Mouse (Mus musculus): ENCODE results near the gene Sft2d1. TPM values are rescaled to one million over a fixed set of nuclear protein-coding genes. Genes with fewer than 3 reads are reported as not detected.

The Sft2d1 gene
- polyA plus RNA-seq, 1 experiment from 2014 or later = 63.5 TPM

DNA sequence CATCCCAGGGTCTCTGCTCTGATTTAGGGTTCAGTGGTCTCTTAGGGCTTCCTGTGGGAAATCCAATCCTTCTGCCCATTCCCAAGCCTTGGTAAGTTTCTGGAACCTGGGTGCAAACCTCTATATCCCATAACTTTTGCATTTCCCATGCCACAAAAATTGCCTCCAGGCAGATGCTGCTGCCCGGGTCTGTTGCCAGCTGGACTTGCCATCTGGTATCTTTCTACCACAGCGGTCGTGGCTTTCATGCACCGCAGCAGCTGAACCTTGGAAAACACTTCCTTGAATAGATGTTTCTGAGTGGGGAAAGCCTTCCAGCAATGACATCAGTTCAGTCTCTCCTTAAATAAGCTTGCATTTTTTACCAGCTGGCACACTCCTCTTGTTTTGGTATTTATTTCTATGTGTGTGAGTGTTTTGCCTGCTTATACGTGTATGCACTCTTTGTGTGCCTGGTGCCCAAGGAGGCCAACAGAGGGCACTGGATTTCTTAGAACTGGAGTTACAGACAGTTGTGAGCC lies 36.9 kb downstream of the Sft2d1 start:
- Histone ChIP-seq H3K4me1 (peaks cover 6% of the 10 kb centered on the region; the same call in 1 of the 2 replicates), H3K9me3 (no peaks in the 10 kb centered on the region), H3K27me3 (replicated peaks; ENCODE audit: low read depth, poor library complexity, severe bottlenecking) (peaks cover 13% of the 10 kb centered on the region), H3K36me3 (replicated peaks) (no peaks in the 10 kb centered on the region), H3K27ac (replicated peaks) (no peak overlapping the region), H3K4me3 (no peak overlapping the region)
- 86% methylated on average over 5 of the region's 5 CpGs for WGBS
- no peak for DNase-seq (ENCODE audit: low spot score)

GRCm38 (mm10) chr17:8348941-8349340 lies 38.0 kb downstream of the Sft2d1 start:
- DNase-seq (ENCODE audit: low spot score) = no peak
- H3K9me3 ChIP-seq = no peaks in the 10 kb centered on the region
- H3K4me3 ChIP-seq = no peak overlapping the region
- no peak overlapping the region for H3K27ac ChIP-seq (replicated peaks)
- H3K4me1 ChIP-seq = peaks cover 6% of the 10 kb centered on the region; the same call in 1 of the 2 replicates
- H3K27me3 ChIP-seq (replicated peaks; ENCODE audit: low read depth, poor library complexity, severe bottlenecking) = peaks cover 3% of the 10 kb centered on the region; the same call in 1 of the 2 replicates
- 89% methylated on average over 4 of the region's 4 CpGs for WGBS
- no peaks in the 10 kb centered on the region for H3K36me3 ChIP-seq (replicated peaks)

DNA sequence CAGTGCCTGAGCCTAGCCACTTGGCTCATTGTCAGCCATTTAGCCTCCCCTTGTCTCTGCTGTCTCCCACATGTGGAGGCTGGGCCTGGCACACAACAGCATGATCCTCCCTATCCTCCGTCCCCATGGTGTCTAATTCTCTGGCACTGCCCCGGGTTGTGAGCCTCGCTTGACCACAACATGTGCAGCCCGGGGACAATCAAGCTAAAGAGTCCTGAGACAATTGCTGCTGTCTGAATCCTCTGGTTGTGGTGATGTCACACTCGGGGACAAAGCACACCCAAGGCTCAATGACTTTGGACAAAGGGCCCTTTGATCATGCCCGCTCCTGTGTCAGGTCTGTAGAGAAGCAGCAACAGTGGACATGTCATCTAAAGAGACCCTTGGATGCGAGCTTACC lies 40.2 kb downstream of the Sft2d1 start:
- H3K27me3 ChIP-seq (replicated peaks; ENCODE audit: low read depth, poor library complexity, severe bottlenecking) = no peaks in the 10 kb centered on the region
- no peak overlapping the region for H3K4me3 ChIP-seq
- peaks cover 11% of the 10 kb centered on the region; the same call in 1 of the 2 replicates for H3K4me1 ChIP-seq
- no peaks in the 10 kb centered on the region for H3K9me3 ChIP-seq
- WGBS = 56% methylated on average over 7 of the region's 7 CpGs
- no peak overlapping the region for H3K27ac ChIP-seq (replicated peaks)
- H3K36me3 ChIP-seq (replicated peaks) = no peaks in the 10 kb centered on the region
- no peak for DNase-seq (ENCODE audit: low spot score)

DNA sequence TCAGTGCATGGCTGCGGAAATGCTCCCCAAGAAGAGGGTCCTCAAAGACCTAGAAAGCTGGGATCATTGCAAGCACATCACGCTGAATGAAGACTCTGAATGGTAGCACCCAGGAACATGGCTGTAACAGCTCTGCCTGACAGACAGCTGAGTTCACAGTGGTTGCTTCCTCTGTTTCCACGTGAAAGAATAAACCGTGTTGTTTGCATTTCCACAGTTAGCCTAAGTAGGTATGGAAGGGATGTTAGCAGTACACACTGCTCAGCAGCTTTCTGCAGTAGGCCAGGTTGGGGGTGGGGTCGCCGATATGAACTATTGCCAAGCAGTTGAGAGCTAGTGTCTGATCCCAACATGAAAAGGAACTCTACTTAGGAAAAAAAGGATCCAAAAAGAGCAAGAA lies 44.8 kb downstream of the Sft2d1 start, which contains the start of gene T2:
TSS of gene T2 (plus strand) at position 301 of the 400 bp plus-strand sequence.
- Histone ChIP-seq H3K4me3 (no peak within 1 kb of the TSS), H3K4me1 (peaks cover 21% of the 10 kb centered on the region), H3K9me3 (no peaks in the 10 kb centered on the region), H3K27ac (replicated peaks) (no peak within 1 kb of the TSS), H3K36me3 (replicated peaks) (no peaks in the 10 kb centered on the region), H3K27me3 (replicated peaks; ENCODE audit: low read depth, poor library complexity, severe bottlenecking) (no peaks in the 10 kb centered on the region)
- no peak for DNase-seq (ENCODE audit: low spot score)
- WGBS = 87% methylated on average over 6 of the region's 6 CpGs

GRCm38 (mm10) chr17:8357498-8357897 lies 46.6 kb downstream of the Sft2d1 start:
- peaks cover 28% of the 10 kb centered on the region for H3K4me1 ChIP-seq
- no peaks in the 10 kb centered on the region for H3K9me3 ChIP-seq
- no peak for DNase-seq (ENCODE audit: low spot score)
- H3K36me3 ChIP-seq (replicated peaks) = no peaks in the 10 kb centered on the region
- H3K4me3 ChIP-seq = no peak overlapping the region
- WGBS = 87% methylated on average over 6 of the region's 6 CpGs
- no peaks in the 10 kb centered on the region for H3K27me3 ChIP-seq (replicated peaks; ENCODE audit: low read depth, poor library complexity, severe bottlenecking)
- no peak overlapping the region for H3K27ac ChIP-seq (replicated peaks)

DNA sequence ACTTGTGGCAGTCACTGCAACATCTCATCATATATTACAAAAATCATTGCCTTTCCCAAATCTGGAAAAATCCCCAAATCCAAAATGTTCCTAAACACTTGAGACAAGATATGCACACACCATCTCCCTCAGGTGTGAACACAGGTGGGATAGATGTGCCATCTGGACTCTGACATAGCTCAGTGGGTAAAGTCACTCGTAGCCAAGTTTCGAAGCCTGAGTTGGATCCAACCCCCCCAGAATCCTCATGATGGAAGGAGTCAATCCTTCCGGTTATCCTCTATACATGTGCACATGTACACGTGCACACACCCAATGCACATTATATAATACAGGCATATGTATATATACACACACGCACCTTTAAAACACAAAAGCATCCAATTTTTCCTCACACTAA lies 50.0 kb downstream of the Sft2d1 start:
- H3K4me1 ChIP-seq = peaks cover 39% of the 10 kb centered on the region
- peaks cover 7% of the 10 kb centered on the region; the same call in 1 of the 2 replicates for H3K27me3 ChIP-seq (replicated peaks; ENCODE audit: low read depth, poor library complexity, severe bottlenecking)
- H3K27ac ChIP-seq (replicated peaks) = no peak overlapping the region
- 94% methylated on average over 5 of the region's 5 CpGs for WGBS
- no peak overlapping the region for H3K4me3 ChIP-seq
- H3K36me3 ChIP-seq (replicated peaks) = no peaks in the 10 kb centered on the region
- no peaks in the 10 kb centered on the region for H3K9me3 ChIP-seq
- no peak for DNase-seq (ENCODE audit: low spot score)

GRCm38 (mm10) chr17:8361281-8362103 lies 50.6 kb downstream of the Sft2d1 start:
- Histone ChIP-seq H3K4me1 (peaks cover 41% of the 10 kb centered on the region), H3K9me3 (no peaks in the 10 kb centered on the region), H3K27ac (replicated peaks) (no peak overlapping the region), H3K4me3 (no peak overlapping the region), H3K27me3 (replicated peaks; ENCODE audit: low read depth, poor library complexity, severe bottlenecking) (peaks cover 9% of the 10 kb centered on the region; the same call in 1 of the 2 replicates), H3K36me3 (replicated peaks) (no peaks in the 10 kb centered on the region)
- DNase-seq (ENCODE audit: low spot score) = no peak
- WGBS = 77% methylated on average over 10 of the region's 10 CpGs

- DNase-seq (ENCODE audit: low spot score) = peak; percentile 50
- H3K36me3 ChIP-seq (replicated peaks) = no peaks in the 10 kb centered on the region
- H3K4me1 ChIP-seq = peaks cover 70% of the 10 kb centered on the region
- WGBS = 22% methylated on average over 20 of the region's 20 CpGs
- peak overlapping the region; percentile 86 for H3K27ac ChIP-seq (replicated peaks)
- H3K27me3 ChIP-seq (replicated peaks; ENCODE audit: low read depth, poor library complexity, severe bottlenecking) = peaks cover 15% of the 10 kb centered on the region; the same call in 1 of the 2 replicates
- peak overlapping the region; percentile 36 for H3K4me3 ChIP-seq
- H3K9me3 ChIP-seq = no peaks in the 10 kb centered on the region
Measured at GRCm38 (mm10) chr17:8367514-8368480, 56.9 kb downstream of the Sft2d1 start.

GRCm38 (mm10) chr17:8368570-8368969 lies 57.7 kb downstream of the Sft2d1 start:
- DNase-seq (ENCODE audit: low spot score) = peak; percentile 39
- peak overlapping the region; percentile 86 for H3K27ac ChIP-seq (replicated peaks)
- WGBS = 14% methylated on average over 8 of the region's 8 CpGs
- H3K9me3 ChIP-seq = no peaks in the 10 kb centered on the region
- peak overlapping the region; percentile 36 for H3K4me3 ChIP-seq
- H3K27me3 ChIP-seq (replicated peaks; ENCODE audit: low read depth, poor library complexity, severe bottlenecking) = peaks cover 15% of the 10 kb centered on the region; the same call in 1 of the 2 replicates
- H3K4me1 ChIP-seq = peaks cover 69% of the 10 kb centered on the region
- H3K36me3 ChIP-seq (replicated peaks) = no peaks in the 10 kb centered on the region

- Histone ChIP-seq H3K27ac (replicated peaks) (0 out of 2 replicates have a peak overlapping the region, but pooled peaks have one; percentile 86), H3K4me1 (peaks cover 65% of the 10 kb centered on the region), H3K36me3 (replicated peaks) (no peaks in the 10 kb centered on the region), H3K27me3 (replicated peaks; ENCODE audit: low read depth, poor library complexity, severe bottlenecking) (peaks cover 10% of the 10 kb centered on the region; the same call in 1 of the 2 replicates), H3K9me3 (no peaks in the 10 kb centered on the region), H3K4me3 (no peak overlapping the region)
- WGBS = 65% methylated on average over 2 of the region's 2 CpGs
- DNase-seq (ENCODE audit: low spot score) = no peak
Measured at GRCm38 (mm10) chr17:8369171-8369570, 58.3 kb downstream of the Sft2d1 start.

DNA sequence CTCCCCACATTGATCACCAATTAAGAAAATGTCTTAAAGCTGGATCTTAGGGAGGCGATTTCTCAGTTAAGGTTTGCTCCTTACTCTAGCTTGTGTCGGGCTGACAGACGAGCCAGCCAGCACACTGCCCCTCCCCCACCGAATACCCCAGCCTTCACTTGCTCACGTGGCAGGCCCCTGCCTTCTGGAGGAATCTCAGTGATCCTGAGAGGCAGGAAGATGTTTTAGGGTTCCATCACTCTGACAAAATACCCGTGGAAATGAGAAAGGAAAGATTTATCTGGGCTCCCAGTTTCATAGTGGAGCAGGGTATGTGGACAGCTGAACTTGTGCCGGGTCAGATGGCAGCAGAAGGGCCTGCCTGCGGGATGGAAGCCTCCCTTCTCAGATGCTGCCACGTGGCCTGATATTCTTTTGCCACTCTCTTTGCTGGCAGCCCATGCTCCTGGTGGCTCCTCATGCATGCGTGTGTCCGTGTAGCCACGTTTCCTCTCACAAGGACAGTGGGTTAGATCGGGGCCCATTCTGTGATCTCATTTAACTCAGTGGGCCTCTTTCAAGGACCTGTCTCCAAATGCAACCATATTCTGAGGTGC lies 59.8 kb downstream of the Sft2d1 start:
- no peak overlapping the region for H3K4me3 ChIP-seq
- peak; percentile 76 for DNase-seq (ENCODE audit: low spot score)
- no peaks in the 10 kb centered on the region for H3K9me3 ChIP-seq
- peak overlapping the region; percentile 92 for H3K27ac ChIP-seq (replicated peaks)
- WGBS = 23% methylated on average over 13 of the region's 13 CpGs
- peaks cover 66% of the 10 kb centered on the region for H3K4me1 ChIP-seq
- no peaks in the 10 kb centered on the region for H3K36me3 ChIP-seq (replicated peaks)
- H3K27me3 ChIP-seq (replicated peaks; ENCODE audit: low read depth, poor library complexity, severe bottlenecking) = 0 out of 2 replicates have a peak, but pooled peaks cover 7% of the 10 kb centered on the region

DNA sequence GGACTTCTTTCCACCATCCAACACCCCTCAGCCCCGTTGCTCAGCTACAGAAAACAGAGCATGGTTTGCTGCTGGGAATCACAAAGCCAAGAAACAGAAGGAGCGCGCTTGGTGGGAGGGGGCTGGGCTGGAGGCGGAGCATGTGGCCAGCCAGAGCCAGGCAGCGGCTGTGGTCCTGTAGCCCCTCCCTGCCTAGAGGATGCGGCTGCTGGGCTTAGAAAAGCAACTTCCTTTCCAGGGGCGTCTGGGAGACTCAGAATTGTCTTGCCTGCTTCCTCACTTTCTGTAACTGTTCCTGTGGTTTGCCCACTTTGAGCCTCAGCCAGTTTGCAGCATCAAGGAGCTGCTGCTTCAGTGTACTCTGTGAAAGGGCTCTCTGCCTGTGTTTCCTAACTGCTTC lies 60.9 kb downstream of the Sft2d1 start:
- peaks cover 72% of the 10 kb centered on the region for H3K4me1 ChIP-seq
- no peaks in the 10 kb centered on the region for H3K9me3 ChIP-seq
- peak overlapping the region; percentile 54 for H3K4me3 ChIP-seq
- H3K27me3 ChIP-seq (replicated peaks; ENCODE audit: low read depth, poor library complexity, severe bottlenecking) = 0 out of 2 replicates have a peak, but pooled peaks cover 2% of the 10 kb centered on the region
- peak overlapping the region; percentile 92 for H3K27ac ChIP-seq (replicated peaks)
- WGBS = 0% methylated on average over 7 of the region's 7 CpGs
- no peaks in the 10 kb centered on the region for H3K36me3 ChIP-seq (replicated peaks)
- peak; percentile 92 for DNase-seq (ENCODE audit: low spot score)
